Mouse (Mus musculus): ENCODE data around the gene Ms4a12.
"Not testable (repeated sequence)": the region's sequence is repeated elsewhere in the genome, so short reads cannot be mapped to it uniquely, and the experiment has no call there.

The Ms4a12 gene

DNA sequence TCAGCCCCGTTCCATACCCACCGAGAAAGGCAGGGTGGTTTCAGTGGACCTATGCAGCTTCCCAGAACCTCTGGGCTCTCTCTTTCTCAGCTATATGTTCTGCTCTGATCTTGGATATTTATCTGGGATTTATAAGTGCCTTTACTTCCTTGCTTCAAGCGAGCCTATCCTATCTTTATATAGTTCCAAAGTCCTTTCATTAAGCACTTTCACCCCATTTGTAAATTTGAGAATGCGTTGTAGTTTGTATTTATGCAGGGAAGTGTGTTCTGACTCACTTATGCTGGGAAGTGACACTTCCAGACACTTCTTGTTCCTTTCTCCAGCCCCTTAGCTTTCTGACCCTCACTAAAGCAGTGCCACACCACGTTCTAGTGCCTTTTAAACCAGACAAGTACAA, at the start of gene Ms4a12:
TSS of gene Ms4a12 (minus strand) at position 101 of the 400 bp plus-strand sequence.
- DNase-seq = no peak

DNA sequence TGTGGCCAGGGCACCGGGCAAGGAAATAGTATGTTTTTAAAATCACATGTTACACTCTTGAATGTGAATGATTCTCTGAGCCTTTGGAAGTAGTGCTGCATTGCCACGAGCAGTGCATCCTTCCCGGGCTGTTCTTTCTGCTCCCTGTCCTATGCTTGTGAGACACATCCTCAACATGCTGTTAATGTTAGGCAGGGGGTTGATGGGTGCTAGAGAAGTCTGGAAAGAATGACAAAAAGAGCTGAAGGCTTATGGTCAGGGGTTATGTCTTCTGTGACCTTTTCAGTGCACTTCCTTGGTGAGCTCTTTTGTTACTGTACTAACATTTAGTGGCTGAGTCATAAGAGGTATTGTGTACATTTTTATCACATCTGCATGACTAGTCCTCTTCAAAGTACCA, 48.0 kb upstream of the Ms4a12 start:
- DNase-seq = no peak

DNA sequence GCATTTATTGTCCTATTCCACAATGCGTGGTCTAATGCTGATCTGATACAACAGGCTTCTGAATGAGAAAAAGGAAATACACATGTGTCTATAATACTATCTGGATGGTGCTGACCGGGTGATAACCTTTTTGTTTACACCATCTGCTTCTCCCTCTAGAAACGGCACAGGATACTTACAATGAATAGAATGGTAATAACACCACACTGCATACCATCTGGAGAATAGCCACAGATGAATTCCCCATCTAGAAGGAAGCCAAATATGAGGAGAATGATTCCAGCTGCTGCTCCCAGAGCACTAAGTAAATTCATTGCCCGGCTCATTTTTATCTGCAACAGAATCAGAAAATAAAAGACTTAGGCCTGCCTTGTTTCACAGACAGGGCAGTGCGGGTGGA, 44.2 kb upstream of the Ms4a12 start:
- DNase-seq = no peak

GRCm38 (mm10) chr19:11266956-11267355, 34.7 kb upstream of the Ms4a12 start:
- no peak for DNase-seq

- DNase-seq = no peak
Observed at GRCm38 (mm10) chr19:11266052-11266845, 34.0 kb upstream of the Ms4a12 start, which contains the start of gene Ms4a1. Ms4a1 (minus strand) TSS chr19:11266241.

DNA sequence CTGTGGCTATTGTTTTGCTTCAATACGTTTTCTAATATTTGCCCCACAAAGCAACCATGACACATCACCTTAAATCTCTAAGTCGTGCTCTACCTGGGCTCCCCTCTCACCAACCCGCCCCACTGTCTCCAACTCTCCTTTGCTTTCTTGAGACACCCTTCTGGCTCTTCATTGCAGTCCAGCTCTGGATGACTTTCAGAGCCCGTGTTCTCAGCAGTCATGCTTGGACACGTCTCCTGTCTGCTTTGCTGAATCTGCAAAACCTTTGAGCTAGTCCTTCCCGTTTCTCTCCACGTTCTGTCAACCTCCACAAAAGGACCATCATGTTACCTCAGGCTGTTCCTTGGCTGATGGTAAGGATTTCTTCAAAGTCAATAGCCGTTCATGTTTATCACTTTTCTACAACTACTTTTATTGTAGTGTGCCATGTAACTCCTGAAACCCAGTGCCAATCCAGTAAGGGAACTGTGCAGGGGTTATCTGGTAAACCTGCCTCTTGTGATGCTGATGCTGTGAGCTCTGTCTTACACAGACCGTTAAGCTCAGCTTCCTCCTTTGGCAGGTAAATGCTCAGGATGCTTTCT, 32.4 kb upstream of the Ms4a12 start:
- no peak for DNase-seq

DNA sequence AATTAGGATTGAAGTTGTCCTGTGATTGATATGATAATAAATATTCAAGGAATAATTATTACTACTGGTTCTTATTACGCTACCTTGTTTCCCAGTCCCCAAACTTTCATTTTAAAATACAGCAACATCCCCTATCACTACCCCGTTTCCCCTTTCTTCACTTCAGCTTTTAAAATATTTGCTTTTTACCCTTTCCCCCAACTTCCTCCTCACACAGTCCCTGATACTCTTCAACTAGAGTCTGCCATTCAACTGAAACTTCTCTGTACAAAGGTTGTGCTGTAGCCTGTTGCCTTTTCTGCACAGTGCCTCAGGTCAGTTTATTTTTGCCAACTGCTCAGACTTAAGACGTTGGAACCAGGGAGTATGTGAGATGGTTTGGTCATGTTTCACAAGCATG, 31.3 kb upstream of the Ms4a12 start:
- DNase-seq = no peak

- DNase-seq = not testable (repeated sequence)
Observed at GRCm38 (mm10) chr19:11262932-11263331, 30.7 kb upstream of the Ms4a12 start.

GRCm38 (mm10) chr19:11261522-11261921, 29.3 kb upstream of the Ms4a12 start:
- no peak for DNase-seq

DNA sequence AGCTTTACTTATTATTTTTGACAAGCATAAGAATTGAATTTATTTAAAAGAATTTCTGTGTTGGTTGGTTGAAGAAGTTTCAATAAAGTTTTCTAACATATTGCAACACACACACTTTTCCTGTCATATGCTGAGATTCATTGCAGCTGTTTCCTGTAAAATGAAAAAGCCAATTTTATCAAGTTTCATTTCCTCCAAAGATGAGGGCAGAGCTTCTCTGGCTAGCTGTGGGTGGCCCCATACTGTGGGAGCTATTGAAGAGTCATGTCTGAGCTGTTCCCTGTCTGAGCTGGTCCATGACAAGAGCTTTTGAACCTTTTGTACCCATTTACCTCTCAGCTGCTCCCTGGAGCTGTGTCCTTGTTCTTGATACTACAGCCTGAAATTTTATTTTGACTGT, 12.0 kb upstream of the Ms4a12 start:
- DNase-seq = no peak

DNA sequence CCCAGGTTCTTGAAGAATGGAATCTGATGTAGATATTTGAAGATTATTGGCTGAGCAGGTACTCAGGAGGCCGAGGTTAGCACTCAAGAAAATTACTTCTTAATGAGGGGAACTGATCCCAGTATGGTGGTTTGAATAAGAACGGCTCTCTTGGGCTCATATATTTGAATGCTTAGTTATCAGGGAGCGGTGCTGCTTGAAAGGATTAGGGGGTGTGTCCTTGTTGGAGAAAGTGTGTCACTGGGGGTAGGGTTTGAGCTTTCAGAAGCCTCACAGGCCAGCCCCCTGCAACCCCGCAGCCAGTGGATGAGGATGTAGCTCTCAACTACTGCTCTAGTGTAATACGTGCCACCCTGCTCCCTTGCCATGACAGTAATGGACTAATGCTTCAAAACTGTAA, 10.3 kb upstream of the Ms4a12 start:
- no peak for DNase-seq

- no peak for DNase-seq
Observed at GRCm38 (mm10) chr19:11235820-11236219, 3.6 kb upstream of the Ms4a12 start.

DNA sequence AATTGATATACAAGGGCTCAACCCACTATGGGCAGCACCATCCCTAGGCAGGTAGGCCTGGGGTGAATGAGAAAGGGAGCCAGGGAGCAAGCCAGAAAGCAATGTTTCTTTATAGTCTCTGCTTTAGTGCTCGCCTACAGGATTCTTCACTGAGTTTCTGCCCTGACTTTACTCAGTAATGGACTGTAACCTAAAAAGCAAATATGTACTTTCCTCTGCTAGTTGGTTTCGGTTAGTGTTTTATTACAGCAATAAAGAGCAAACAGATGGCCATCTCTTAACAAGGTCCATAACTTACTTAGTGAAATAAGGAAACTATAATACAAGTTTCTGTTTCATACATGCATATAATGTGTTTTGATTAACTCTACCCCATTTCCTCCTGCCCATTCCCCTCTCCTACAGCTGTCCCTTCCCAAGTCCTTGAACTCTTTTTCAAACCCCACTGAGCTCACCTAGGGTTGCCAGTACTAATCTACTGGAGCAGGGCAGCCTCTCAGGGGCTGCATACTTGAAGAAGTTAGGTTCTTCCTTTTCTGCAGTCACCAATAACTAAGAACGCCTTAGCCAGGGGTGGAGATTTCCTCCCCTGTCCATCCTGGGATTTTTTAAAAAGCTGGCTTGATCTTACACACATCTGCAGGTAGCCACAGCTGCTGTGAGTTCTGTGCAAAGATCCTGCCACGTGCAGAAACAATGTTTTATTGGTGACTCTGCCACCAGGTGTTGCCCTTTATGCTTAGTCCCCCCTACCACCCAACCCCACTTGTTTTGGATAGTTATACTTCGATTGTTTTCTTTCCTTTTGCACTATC, 2.9 kb upstream of the Ms4a12 start:
- no peak for DNase-seq

DNA sequence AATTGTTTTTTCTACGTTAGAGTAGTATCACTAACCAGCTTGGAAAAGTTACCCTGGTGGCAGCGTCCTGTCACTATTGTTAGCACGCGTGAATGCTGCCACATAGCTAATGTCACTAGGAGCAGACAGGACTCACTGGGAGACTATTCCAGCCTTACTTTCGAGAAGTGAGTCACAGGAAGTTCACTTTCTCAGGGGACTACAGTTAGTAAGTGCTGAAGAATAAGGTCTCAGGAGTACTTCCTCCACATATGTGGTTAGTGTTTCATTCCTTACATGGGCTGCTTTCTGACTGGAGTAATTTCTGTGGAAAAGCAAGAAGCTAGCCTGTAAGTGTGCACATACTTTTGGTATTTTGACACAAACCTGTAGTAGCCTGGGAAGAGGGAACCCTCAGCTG, 2.0 kb upstream of the Ms4a12 start:
- DNase-seq = no peak

DNA sequence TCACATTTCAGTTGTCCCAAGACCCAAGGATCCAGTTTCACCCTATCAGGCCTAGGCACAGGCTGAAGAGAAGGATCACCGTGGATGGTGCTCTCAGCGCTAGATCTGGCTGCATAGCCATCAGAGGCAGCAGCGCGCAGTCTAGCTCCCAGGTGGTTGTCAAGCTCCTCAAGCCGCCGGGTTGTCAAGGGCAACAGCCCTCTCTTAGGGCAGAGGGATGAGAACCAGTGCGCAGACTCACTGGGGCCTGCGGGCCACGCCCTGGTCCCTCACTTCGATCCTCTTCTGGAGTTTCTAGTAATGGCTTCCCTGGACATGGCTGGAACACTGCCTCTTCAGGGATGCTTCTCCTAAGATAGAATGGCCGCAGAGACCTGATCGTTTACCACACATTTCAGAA, 35.7 kb downstream of the Ms4a12 start, which contains the start of gene Ms4a13:
TSS of gene Ms4a13 (minus strand) at position 192 of the 400 bp plus-strand sequence.
- no peak for DNase-seq

DNA sequence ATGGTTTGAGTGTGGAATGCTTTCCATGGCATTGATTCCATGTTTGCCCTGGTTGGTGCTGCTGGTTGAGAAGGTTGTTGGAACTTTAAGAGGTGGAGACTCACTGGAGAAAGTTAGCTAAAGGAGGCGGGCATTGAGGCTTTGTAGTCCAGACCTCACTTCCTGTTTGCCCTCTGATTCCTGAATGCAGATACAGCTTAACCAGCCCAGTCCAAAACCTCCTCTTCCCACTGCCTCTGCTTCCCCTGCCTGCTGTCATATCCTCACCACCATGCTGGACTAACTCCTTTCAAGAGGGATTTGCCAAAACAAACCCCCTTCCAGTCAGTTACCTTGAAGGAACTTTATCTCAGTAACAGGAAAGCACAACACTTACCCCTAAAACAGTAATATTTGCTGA, 39.7 kb downstream of the Ms4a12 start:
- no peak for DNase-seq

- DNase-seq = no peak
Observed at GRCm38 (mm10) chr19:11184121-11184520, 48.1 kb downstream of the Ms4a12 start.

DNA sequence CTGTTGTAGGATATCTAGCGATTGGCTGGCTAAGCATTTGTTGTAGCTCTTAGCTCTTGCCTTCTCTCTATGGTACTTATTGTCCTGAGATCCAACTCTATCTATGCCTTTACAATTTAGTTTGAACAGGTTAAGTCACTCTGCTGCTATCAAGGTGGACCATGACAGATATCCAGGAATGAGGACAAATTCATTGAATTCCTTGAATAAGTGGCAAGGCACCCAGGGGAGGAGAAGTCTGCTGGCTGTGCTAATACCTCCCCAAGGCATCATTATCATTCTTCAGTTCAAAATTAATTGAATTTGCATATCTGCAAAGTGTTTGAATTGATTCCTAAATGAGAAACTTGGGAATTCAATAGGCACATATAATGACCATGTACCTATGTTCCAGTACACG, 54.8 kb downstream of the Ms4a12 start:
- no peak for DNase-seq

- no peak for DNase-seq
Observed at GRCm38 (mm10) chr19:11165172-11165571, 67.1 kb downstream of the Ms4a12 start, which contains the start of gene 1700025F22Rik. 1700025F22Rik (minus strand) TSS chr19:11165320.
